Mouse (Mus musculus) lung, postnatal 25 days (tissue): ENCODE data around the gene Gns.

Source experiments
- DNase-seq: peaks from one replicate; pipeline ENCODE4 v3.0.0; 2022; ENCODE audit warnings: low spot score

The Gns gene

DNA sequence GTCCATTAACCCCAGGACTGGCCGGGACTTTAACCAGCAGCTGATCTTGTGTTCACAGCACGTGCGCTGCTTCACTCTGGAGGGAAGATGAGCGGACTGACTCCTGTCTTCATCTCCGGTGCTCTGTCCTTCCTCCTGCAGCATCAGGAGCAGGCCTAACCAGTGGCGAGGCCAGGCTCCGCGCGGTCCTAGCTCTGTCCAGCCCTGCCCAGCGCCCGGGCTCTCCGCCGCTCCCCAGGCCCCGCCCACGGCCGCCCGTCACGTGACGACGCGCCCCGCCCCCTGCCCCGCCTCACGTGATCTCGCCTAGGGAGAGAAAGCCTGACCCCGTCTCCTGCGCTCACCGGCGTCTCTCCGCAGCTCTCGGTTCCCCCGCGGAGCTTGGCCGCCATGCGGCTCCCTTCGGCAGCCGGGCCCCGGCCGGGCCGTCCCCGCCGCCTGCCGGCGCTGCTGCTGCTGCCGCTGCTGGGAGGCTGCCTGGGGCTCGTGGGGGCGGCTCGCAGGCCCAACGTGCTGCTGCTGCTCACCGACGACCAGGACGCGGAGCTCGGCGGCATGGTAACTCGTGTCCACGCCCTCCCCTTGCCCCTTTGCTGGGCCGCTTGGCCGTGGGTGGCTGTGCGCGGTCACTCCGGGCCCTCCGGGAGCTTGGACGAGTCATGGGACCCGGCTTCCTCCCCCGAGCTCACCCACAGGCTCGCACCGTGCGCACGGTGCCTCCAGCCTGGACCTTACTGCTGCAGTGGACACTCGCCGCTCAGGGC, at the start of gene Gns:
Gene Gns, plus strand, starts transcription at position 290 of the 764 bp plus-strand sequence.
- DNase-seq, result peak; percentile 84

DNA sequence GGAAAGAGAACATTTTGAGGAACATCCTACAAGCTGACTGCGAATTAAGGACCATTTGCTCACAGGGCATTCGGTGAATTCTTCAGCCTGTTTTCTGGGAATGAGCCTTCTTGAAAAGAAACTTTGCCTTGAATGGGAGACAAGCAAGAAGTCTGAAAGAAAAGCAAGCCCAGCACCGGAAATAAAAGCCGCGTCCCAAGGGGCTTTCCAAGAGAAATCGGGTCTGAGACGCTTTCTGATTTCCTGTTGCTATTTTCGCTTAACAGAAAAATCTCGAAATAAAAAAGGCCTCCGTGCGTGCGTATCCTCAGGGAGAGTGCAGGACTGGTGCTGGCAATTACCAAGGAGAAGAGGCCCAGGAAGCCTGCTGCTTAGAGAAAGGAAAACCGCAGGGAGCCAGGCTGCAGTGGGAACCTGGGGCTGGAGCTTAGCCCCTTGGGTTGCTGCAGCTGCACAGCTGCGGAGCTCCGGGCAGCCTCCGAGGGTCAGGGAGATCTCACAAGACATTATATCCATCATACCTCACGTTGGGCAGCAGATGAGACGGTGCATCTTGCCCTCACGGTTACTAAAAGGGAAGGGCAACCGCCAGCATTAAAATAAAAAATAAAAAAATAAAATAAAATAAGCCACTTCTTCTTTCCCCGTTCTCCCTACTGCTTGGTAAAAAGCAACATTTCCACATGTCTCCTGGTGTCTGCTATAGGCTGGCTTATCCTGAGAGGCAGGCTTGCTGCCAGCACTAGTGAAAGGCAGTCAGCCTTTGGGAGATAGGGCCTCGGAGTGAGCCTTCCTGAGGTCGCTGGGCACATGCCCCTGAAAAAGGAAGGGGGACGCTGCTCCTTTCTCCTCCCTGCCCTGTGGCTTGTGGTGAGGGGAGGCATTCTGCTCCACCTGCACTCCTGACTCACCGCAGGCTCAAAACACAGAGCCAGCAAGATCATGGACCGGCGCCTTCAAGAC, 49.3 kb upstream of the Gns start:
- DNase-seq, result no peak

DNA sequence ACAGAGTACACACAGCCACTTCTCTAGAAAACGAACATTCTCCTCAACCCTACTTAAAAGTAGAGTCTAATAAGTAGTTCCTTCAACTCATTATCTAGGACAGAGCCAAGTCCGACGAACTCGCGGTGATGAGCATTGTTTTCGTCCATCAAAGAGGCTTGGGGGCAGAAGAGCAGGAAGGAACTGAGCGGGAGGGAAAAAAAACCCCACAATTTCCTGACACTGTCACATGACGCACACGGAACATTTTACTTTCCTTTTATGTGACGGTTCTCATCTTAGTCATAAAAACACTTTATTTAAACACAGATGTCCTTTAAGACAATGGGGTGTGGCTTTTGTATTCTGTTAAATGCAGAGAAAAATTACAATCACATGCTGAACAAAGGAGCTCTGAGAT, 48.5 kb upstream of the Gns start:
- DNase-seq, result no peak

DNA sequence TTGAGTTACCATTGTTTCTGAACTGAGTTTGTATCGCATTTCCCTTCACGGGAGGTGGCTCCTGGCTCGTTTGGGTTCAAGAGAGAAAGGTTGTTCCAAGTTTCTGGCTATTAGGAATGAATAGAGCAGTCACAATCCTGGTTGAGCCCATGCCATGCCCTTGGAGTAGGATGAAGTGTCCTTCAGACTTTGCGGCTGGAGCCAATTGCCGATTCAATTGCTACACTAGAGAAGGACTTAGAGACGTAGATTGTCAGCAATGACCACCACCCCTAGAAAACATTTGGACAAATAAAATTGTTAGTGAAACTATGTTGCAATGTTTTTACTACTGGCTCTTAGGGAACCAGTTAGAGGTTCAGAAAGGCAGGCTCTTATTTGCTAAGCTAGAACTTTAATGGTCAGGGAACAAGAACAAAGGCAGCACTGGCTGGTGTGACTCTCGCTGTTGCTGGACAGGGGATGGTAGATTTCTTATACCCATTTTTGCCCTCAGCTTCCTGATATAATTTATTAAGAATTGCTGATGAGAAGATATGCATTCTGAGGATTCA, 46.4 kb upstream of the Gns start:
- DNase-seq, result peak; percentile 86

DNA sequence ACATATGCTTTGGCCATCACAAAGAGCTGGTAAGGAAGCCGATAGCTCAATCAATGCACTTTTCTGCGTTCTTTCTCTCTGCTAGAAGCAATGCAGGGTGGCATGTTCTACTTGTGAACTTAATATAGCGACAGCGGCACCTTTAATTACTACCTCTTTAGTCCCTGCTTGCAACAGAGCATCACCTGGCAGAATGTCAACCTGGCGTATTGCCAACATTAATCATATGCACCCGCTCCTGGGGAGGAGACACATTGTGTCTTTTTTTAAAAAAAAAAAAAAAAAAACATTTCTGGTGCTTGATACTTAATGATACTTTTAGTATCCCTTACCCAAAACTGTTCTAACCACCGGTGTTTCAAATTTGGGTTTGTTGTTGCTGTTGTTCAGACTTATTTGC, 41.4 kb upstream of the Gns start:
- DNase-seq, result no peak

DNA sequence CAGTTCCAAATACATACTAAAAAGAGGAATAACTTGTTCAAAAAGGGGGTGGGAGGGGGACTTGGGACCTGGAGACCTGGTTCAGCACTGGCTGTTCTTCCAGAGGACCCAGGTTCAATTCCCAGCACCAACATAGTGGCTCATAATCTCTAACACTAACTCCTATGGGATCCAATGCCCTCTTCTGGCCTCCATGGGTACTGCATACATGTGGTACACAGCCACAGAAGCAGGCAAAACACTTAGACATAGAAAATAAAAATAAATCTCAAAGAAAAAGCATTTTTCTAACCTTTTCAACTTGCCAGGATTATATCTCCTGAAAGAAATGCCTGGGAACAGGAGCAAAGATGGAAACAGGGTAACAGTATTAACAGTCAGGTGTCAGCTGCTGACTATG, 38.7 kb upstream of the Gns start:
- DNase-seq, result no peak

DNA sequence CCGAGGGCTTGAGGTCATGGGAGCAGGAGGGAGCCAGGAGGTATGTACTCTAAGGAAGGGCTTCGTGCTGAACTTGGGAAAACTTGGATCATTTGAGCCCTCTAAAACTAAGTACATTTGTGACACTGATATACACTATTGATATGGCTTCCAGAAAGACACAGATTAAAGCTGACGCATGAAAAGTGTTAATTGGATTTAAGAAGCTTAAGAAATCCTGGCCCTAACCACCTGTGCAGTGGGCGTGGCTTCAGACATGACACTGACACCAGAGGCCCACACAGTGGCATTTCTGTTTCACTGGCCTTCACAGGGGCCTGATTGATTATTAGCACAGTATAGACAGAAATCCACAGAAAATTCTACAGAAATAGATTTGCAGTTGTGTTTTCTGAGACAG, 35.3 kb upstream of the Gns start:
- DNase-seq, result no peak

DNA sequence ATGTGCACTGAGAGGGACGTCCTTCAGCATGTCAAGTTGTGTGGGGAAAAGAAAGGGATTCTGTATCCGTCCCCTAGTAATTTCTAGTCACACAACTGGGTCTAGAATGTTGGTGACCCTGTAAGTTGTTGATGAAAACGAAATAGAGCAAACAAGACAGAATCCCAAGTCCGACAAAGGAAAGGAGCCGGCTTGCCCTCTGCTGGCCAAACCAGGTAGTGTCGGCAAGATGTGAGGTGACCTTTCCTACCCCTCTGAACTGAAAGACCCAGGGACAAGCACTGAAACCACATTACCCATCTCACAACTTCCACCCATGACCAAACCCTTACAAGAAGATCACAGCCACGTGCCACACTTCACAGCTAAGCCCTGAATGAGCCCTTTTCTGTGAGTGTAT, 34.0 kb upstream of the Gns start:
- DNase-seq, result peak; percentile 74

DNA sequence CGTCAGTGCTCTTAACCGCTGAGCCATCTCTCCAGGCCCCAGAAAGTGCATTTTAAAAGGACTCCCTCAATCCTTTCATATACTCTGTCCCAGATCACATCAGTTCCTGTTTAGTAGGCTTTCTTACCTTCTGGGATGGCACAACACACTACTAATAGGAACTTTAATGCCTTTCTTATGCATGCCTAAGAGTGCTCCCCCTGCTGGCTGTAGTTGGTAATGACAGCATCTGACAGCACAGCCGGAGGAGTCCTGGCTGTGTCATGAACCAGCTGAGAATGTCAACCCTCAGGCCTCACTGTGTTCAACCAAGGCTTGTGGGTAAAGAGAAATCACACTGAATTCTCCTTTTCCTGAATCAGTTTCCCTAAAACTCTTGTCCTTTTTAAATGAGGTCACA, 30.3 kb upstream of the Gns start:
- peak; percentile 76 for DNase-seq

DNA sequence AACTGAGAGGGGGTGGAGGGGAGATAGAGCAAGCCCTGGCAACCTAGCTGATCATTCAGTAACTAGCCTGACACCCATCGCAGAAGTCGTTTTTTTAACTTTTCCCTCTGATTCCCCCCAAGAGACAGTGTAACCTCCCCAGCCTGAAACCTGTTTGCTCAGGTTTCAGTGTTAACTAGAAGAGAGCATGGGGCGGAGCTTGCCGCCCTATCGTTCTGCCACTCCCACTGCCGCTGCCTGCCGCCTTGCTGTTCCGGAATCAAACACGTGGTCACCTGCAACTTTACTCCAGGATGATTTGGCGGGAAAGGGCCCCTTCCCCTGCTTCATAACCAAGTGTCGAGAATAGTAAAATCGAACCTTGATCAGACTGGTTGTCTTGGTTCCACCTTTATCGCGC, 28.4 kb upstream of the Gns start:
- DNase-seq, result peak; percentile 48

DNA sequence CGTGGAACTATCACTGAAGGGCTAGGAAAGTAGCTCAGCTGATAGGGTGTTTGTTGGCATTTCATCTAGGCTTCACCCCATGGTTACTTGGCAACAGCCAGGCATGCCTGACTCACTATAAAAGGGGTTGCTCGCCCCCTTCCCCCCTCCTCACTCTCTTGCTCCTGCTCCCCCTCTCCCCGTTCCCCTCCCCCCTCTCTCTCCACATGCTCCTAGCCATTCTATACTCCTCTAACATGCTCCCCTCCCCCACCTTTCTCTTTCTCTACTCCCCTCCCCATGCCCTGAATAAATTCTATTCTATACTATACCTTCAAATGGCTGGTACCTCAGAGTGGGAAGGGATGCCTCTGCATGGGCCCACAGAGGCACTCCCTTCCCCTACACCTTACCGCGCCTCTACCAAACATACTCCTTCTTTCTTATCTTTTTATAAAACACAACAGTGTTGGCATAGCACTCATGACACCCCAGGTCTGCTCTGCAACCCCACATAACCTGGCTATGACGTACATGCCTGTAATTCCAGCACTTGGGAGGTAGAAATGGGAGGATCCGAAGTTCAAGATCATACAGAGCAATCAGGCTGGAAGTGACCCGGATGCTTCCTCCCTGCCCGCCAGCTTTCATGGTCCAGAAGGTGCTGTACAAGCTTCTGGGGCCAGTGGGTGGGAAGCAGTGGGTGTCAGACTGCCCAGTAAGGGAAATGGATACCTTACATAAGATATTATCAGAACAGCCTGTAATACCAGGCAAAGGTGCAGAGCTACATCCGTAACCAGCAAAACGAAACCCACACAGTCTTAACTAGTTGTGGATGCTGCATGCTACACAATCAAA, 23.9 kb upstream of the Gns start:
- no peak for DNase-seq

DNA sequence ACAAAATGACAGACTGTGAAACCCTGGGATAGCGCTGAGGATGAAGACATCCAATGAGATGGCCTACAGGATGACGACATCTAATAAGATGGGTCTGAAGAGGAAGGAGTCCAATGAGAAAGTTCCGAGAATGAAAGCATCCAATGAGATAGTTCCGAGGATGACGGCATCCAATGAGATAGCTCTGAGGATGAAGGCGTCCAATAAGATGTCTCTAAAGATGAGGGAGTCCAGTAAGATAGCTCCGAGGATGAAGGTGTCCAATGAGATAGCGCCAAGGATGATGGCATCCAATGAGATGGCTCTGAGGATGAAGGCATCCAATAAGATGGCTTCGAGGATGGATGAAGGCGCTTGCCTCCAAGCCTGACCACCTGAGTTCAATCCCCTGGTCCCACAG, 22.6 kb upstream of the Gns start:
- DNase-seq, result no peak

DNA sequence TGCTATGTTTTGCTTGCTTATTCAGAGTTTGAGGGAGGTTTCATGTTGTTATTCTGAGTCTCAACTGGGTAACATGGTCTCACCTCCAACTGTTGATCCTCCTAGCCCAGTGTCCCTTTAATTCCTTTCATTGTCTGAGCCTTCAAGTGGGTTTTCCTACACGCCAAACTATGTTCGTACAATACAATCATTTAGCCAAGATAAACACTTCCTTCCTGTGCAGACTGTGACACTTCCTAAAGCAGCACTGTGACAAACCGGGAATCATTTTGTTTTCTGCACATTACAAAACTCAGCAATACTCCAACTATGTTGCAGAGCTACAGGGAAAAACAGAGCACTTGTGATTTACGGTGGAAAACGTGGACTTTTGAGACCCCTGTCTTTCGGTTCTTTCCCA, 21.0 kb upstream of the Gns start:
- DNase-seq, result peak; percentile 64

DNA sequence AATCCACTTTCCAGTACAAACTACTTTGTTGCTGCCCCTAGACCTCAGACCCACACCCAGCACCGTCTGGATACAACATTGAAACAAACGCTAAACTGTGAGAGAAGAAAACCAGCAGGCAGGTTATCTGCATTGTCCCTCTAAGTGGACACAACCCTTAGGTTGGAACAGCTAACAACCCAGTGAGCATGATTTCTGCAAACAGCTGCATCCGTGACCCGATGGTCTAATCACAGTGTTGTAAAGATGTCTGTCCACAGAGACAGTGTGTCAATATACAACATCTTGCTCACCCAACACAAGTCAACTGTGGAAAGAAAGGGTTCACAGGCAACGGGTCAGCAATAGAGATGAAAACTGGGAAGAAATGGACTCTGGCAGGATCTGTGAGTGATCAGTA, 15.6 kb upstream of the Gns start:
- no peak for DNase-seq

DNA sequence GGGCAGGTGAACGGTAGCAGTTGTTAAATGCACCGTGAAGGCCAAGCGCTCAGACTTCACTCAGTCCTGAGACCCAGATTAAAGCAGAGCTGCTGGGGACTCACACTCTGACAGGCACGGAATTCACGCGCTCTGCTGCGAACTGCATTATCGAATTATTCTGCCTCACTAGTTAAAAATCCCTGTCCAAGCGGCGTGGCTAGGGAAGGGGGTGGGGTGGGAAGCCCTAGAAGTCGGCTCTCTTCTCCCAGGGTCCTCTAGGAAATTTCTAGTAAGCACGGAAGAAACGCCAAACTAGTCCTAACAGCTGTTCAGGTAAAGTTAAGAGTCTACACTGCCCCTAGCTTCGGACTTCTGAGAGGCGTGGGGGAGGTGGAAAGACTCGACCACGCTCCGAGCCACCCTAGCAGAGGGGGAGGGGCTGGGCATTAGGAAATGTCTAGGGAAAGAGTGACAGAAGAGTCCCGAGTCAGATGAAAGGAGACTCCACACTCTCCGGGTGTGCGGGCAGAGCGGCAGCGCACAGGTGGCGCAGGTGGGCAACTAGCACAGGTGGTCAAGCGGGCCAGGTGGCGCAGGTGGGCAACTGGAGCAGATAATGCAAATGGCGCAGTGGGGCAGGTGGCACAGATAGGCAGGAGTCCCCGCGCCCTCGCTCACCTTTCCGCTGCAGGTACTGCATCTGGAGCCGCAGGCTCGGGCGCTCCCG, 14.4 kb upstream of the Gns start:
- no peak for DNase-seq

DNA sequence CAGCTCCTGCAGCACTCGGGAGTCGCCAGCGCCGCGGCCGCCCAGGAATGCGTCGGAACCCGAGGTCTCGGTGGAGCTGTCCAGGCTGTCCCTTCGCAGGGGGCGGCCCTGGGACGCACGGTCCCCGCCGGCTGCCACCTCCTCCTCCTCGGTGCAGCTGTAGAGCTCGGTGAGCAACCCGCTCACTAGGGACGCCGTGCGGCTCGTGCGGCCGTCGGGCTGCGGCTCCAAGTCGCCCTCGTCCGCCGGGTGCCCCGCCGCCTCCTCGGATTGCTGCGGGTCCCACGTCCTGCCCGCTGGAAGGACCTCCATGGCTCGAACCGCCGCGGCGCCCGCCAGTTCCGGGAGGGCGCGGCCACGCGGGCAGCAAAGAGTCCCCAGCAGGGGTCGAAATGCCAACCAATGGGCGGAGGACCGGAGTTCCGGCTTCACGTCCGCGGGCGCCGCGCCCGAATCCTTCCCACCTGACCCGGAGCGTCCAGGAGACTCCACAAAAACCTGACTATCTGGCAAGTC, 13.8 kb upstream of the Gns start, which contains the start of gene Tbc1d30:
Gene Tbc1d30, minus strand, starts transcription at position 213 of the 516 bp plus-strand sequence.
- DNase-seq, result peak; percentile 83

DNA sequence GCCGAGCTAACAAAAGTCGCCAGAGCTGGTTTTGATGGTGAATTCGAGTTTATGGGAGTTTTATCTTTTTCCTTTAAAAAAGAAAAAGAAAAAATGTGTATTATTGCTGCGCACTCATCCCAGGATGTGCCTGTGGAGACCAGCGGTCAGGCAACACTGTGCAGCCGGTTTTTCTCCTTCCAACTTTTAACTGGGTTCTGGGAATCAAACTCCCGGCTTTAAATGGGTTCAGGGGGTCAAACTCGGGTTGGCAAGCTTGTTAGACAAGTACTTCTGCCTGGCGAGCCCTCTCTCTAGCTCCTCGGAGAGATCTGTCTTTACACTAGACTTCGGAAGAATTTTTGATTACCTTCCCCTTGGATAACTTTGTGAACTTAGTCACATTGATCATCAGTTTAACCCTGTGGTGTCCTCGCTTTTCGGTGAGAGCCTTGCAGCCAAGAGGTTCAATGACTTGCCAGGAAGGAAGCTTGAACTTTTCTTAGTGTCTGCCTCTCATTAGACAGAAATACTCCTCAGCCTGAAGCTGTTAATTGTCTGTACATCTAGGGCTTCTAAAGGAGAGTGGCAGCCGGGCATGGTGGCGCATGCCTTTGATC, 13.1 kb upstream of the Gns start:
- DNase-seq, result no peak

DNA sequence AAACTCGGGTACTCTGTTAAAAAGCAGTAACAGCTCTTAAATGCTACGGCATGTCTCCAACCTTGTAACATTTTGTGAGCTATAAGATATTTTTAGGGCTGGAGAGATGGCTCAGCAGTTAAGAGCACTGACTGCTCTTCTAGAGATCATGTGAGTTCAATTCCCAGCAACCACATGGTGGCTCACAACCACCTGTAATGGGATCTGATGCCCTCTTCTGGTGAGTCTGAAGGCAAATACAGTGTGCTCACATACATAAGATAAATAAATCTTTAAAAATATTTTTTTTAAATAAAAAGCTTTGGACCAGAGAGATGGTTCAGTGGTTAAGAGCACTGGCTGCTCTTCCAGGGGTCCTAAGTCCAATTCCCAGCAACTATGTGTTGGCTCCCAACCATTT, 4.5 kb upstream of the Gns start:
- DNase-seq, result no peak

DNA sequence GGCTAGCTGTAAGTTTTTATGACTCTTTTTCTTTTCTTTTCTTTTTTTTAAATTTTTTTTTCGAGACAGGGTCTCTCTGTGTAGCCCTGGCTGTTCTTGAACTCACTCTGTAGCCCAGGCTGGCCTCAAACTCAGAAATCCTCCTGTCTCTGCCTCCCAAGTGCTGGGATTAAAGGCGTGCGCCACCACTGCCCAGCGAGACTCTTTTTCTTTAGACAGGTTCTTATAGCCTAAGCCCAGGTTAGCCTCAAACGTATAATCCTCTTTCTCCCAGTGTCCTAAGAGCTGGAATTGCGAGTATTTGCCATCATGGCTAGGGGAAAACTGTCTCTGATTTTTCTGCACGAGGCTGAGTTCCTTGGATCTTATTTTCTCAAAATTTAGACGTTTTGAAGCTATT, 1.7 kb upstream of the Gns start:
- no peak for DNase-seq

DNA sequence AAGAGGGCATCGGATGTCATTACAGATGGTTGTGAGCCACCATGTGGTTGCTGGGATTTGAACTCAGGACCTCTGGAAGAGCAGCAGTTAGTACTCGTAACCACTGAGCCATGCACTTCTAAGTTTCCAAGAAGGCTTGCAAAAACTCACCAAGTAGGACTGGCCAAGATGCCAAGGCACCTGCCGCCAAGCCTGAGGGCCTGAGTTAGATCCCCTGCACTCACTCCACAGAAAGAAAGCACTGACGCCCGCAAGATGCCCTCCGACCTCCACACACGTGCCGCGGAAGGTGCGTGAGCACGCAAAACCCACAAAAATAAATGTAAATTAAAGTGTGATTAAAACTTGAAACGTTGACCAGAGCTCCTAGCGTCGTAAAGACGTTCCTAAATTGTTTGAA, 584 bp upstream of the Gns start:
- DNase-seq, result no peak
